Mouse (Mus musculus) liver, embryonic 13.5 days (tissue): ENCODE data around the gene Gm5767. TPM values are rescaled to one million over a fixed set of nuclear protein-coding genes. Genes with fewer than 3 reads are reported as not detected.
A peak's percentile ranks its signal among the peaks of the same experiment; 100 is the strongest.

Experiments
- ATAC-seq: fragments of 200-750 bp; cut with Nextera tagmentation; 2 replicates; pipeline ENCODE4 v1.8.0; 2017; ENCODE audit warnings: low read depth, mild to moderate bottlenecking, moderate number of reproducible peaks, moderate library complexity
- DNase-seq: peaks from one replicate; pipeline ENCODE4 v3.0.0; 2022
- H3K27ac ChIP-seq: fragments of 300-500 bp; sonication (generic); 2 replicates; pipeline ENCODE4 v1.5.1; 2015; ENCODE audit warnings: moderate library complexity, mild to moderate bottlenecking, inconsistent platforms
- H3K27me3 ChIP-seq: fragments of 300-500 bp; sonication (generic); 2 replicates; pipeline ENCODE4 v1.6.1; 2015; ENCODE audit warnings: mild to moderate bottlenecking, inconsistent platforms
- H3K36me3 ChIP-seq: fragments of 300-500 bp; sonication (generic); 2 replicates; pipeline ENCODE4 v1.6.1; 2015; ENCODE audit warnings: mild to moderate bottlenecking, inconsistent platforms
- H3K4me1 ChIP-seq: fragments of 300-500 bp; sonication (generic); replicated peaks from 2 replicates; pipeline ENCODE4 v1.6.1; 2015; ENCODE audit warnings: inconsistent platforms
- H3K4me2 ChIP-seq: fragments of 300-500 bp; sonication (generic); 2 replicates; pipeline ENCODE4 v1.6.1; 2015; ENCODE audit warnings: inconsistent platforms, mild to moderate bottlenecking, moderate library complexity
- H3K4me3 ChIP-seq: fragments of 300-500 bp; sonication (generic); replicated peaks from 2 replicates; pipeline ENCODE4 v1.5.1; 2015; ENCODE audit warnings: mild to moderate bottlenecking, inconsistent platforms
- H3K9ac ChIP-seq: fragments of 300-500 bp; sonication (generic); 2 replicates; pipeline ENCODE4 v1.6.1; 2015; ENCODE audit warnings: mild to moderate bottlenecking, inconsistent platforms
- H3K9me3 ChIP-seq: fragments of 300-500 bp; sonication (generic); replicated peaks from 2 replicates; pipeline ENCODE4 v1.6.1; 2016; ENCODE audit warnings: inconsistent platforms
- WGBS: fragments of 180-500 bp; shearing (Covaris S2); methylation state at CpG from one replicate; pipeline ENCODE4 v1.1.7; 2015; ENCODE audit not compliant: insufficient replicate concordance; 5-methylcytosine and 5-hydroxymethylcytosine counted together
- polyA plus RNA-seq: library from polyadenylated mRNA; unstranded; fragments of >200 nt; fragmentation: Nextera tagmentation; extraction: Ambion mirVana; gene quantifications from 2 replicates; pipeline ENCODE4 v1.2.1, GENCODE M21; 2015

Gm5767 gene
- polyA plus RNA-seq, 1 experiment from 2014 or later = not detected

DNA sequence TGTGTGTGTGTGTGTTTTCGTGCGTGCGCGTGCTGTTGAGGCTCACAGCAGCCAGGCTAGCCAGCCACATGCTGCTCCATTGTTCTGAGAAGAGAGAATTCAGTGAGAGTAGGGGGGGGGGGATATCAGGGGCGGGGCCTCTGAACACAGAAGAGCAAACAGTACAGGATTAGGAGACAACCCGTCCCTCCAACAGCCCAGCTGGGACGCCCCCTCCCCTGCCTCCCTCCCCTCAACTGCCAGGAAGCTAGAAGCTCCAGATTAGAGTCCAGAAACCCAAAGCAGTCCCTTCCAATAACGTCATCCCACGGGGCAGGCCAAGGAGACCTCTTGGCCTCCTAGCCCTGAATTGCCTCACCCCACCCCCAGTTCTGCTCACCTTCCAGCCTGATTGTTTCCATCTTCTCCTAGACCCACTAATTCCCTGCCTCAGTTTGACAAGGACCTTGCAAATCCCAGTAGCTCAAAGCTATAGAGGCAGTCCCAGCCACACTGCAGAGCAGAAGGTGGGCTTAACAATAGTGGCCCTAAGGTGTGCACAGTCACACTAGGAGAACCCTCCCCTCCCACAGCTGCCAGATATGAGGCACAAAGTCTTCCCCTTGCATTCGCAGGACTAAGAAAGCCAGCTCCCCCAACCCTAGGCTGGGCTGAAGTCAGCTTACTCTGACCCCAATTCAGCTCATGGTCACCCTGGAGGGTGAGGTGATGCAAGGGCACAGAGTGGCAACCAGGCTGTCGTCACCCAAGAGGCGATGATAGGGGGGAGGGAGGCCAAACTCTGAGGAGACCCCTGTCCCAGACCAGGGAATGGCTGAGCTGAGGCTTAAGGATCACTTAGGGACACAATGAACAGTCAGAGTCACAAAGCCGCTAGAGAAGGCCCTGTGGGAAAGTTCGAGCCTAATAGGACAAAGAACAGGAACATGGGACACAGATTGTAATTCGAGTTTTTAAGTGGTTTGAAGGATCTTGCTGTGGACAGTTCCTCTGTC, 10.2 kb upstream of the Gm5767 start:
- Histone ChIP-seq H3K27me3 (no peaks in the 10 kb centered on the region), H3K4me2 (peak overlapping the region; percentile 94), H3K36me3 (peaks cover 38% of the 10 kb centered on the region), H3K9ac (peak overlapping the region; percentile 92), H3K4me1 (peaks cover 90% of the 10 kb centered on the region), H3K27ac (peak overlapping the region; percentile 95), H3K4me3 (peak overlapping the region; percentile 87), H3K9me3 (no peaks in the 10 kb centered on the region)
- DNase-seq (no peak), ATAC-seq (no peak)
- 23% methylated on average over 15 of the region's 15 CpGs for WGBS

DNA sequence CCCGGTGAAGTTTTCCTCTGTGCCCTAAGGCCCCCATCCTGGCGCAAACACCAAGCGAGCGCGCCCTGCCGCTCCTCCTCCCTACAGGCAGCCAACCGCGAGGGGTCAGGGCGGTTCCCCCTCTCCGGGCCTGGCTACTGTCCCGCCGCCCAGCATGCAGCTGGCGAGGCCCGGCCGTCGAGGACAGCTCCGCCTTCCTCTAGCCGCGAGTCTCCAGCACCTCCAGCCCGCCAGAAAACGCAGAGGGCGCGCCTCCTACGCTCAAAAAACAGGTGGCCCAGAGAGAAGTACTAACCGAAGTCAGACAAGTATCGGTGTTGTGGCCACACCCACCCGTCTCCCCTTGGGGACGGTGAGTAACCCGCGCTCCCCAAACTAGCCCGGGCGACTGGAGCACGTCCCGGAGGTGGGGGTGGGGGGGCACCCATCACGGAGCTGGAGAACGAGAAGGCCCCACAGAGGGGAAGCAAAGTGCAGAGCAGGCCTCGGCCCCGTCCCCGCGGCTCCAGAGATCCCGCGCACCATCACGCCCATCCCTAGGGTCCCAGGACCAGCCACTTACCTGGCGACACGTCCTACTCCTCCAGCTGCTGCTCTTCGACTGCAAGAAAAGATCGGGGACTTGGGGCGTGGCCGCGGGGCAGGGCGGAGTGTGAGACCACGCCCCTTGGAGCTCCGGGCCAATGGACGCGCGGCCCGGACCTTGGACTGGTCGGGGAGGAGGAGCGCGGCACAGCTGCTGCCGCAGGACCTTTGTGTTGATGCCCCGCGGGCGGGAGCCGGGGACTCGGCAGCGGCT, 8.8 kb upstream of the Gm5767 start, which contains the start of gene Carhsp1:
Carhsp1 (minus strand) TSS at position 605 of the 799 bp plus-strand sequence.
- Histone ChIP-seq H3K27ac (peak within 1 kb of the TSS; percentile 95), H3K4me1 (peaks cover 90% of the 10 kb centered on the region)

DNA sequence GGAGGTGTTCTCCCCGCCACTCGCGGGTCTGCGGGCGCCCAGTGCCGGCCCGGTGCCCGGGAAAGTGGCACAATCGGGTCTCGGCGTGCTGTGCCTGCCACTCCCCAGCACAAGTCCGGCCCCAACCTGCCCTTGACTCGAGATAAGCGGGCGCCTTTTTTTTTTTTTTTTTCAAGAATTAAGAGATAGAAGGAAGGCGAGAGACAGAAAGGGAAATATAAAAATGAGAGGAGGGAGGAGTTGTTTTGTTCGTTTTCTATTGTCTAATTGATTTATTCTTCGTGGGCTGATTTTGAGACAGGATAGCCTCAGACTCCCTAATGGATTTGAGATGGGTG, 8.3 kb upstream of the Gm5767 start:
- peak overlapping the region; percentile 92 for H3K9ac ChIP-seq
- no peaks in the 10 kb centered on the region for H3K9me3 ChIP-seq
- DNase-seq = no peak
- peaks cover 20% of the 10 kb centered on the region for H3K36me3 ChIP-seq
- 0% methylated on average over 18 of the region's 18 CpGs for WGBS
- H3K4me2 ChIP-seq = peak overlapping the region; percentile 94
- H3K4me1 ChIP-seq = peaks cover 90% of the 10 kb centered on the region
- peak overlapping the region; percentile 87 for H3K4me3 ChIP-seq
- H3K27ac ChIP-seq = peak overlapping the region; percentile 95
- no peaks in the 10 kb centered on the region for H3K27me3 ChIP-seq
- ATAC-seq = no peak

More for the DNA sequence above, 8.8 kb upstream of the Gm5767 start, which contains the start of gene Carhsp1:
- H3K9ac ChIP-seq = peak within 1 kb of the TSS; percentile 92
- no peaks in the 10 kb centered on the region for H3K27me3 ChIP-seq
- peak within 1 kb of the TSS; percentile 94 for H3K4me2 ChIP-seq
- no peaks in the 10 kb centered on the region for H3K9me3 ChIP-seq
- H3K36me3 ChIP-seq = peaks cover 25% of the 10 kb centered on the region
- ATAC-seq = peak; percentile 80
- WGBS = under 1% methylated on average over 67 of the region's 67 CpGs
- H3K4me3 ChIP-seq = peak within 1 kb of the TSS; percentile 87
- DNase-seq = peak; percentile 97

DNA sequence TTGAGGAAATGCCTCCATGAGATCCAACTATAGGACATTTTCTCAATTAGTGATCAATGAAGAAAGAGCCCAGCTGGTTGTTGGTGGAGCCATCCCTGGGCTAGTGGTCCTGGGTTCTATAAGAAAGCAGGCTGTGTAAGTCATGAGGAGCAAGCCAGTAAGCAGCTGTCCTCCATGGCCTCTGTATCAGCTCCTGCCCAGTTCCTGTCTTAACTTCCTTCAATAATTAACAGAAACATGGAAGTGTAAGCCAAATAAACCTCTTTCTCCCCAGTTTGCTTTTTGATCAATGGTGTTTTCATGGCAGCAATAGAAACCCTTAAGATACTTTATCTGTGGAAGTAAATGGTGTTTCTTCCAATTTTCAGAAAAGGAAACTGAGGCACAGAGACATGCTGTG, 7.8 kb upstream of the Gm5767 start:
- Histone ChIP-seq H3K4me2 (peak overlapping the region; percentile 94), H3K27ac (peak overlapping the region; percentile 95), H3K36me3 (peaks cover 15% of the 10 kb centered on the region), H3K9ac (peak overlapping the region; percentile 92), H3K4me1 (peaks cover 90% of the 10 kb centered on the region), H3K9me3 (no peaks in the 10 kb centered on the region), H3K27me3 (no peaks in the 10 kb centered on the region), H3K4me3 (peak overlapping the region; percentile 87)
- DNase-seq (no peak), ATAC-seq (no peak)

DNA sequence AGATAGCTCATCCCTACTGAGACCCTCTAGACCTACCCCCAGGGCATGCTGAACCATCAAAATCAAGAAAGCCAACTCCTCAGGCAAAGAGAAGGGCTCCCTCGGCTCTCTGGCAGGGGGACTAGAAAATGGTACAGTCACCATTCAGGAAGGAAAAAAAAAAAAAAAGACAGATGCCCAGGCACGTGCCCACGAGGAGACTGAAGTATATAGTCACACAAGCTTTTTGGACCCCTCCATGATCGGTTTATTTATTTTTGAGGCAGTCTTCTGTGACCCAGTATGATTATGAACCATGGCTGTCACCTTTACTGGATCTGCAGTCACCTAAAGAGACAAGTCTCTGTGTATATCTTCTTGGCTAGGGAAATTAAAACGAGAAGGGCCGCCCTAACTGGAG, 7.2 kb upstream of the Gm5767 start:
- ATAC-seq (no peak), DNase-seq (no peak)
- H3K9ac ChIP-seq = peak overlapping the region; percentile 92
- no peak overlapping the region for H3K4me3 ChIP-seq
- peak overlapping the region; percentile 95 for H3K27ac ChIP-seq
- H3K4me2 ChIP-seq = peak overlapping the region; percentile 94
- no peaks in the 10 kb centered on the region for H3K9me3 ChIP-seq
- H3K36me3 ChIP-seq = peaks cover 10% of the 10 kb centered on the region
- peaks cover 90% of the 10 kb centered on the region for H3K4me1 ChIP-seq
- WGBS = 57% methylated on average over 6 of the region's 6 CpGs
- no peaks in the 10 kb centered on the region for H3K27me3 ChIP-seq

DNA sequence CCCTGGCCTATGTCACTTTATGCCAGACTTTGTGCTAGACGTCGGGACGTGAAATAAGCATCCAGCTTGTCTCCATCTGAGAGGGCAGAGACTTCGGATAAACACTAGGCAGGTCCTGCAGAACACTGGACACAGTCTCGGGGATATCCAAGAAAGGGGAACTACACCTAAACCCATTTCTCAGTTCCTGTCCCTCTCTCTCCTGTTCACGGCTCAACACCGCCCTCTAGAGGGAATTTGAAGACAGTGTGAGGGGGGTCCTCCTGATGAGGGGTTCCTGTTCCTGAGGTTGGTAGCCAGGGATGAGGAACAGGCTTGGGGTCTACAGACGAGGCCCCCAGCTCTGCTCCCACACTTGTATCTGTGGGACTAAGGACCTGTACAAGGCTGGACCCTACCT, 6.4 kb upstream of the Gm5767 start:
- peaks cover 90% of the 10 kb centered on the region for H3K4me1 ChIP-seq
- H3K9ac ChIP-seq = peak overlapping the region; percentile 92
- H3K36me3 ChIP-seq = peaks cover 2% of the 10 kb centered on the region; the same call in 1 of the 2 replicates
- peak; percentile 61 for DNase-seq
- H3K9me3 ChIP-seq = no peaks in the 10 kb centered on the region
- H3K27ac ChIP-seq = peak overlapping the region; percentile 97
- peak overlapping the region; percentile 94 for H3K4me2 ChIP-seq
- ATAC-seq = no peak
- WGBS = 0% methylated on average over 8 of the region's 8 CpGs
- 0 out of 2 replicates have a peak overlapping the region, but pooled peaks have one; percentile 8 for H3K4me3 ChIP-seq
- no peaks in the 10 kb centered on the region for H3K27me3 ChIP-seq

DNA sequence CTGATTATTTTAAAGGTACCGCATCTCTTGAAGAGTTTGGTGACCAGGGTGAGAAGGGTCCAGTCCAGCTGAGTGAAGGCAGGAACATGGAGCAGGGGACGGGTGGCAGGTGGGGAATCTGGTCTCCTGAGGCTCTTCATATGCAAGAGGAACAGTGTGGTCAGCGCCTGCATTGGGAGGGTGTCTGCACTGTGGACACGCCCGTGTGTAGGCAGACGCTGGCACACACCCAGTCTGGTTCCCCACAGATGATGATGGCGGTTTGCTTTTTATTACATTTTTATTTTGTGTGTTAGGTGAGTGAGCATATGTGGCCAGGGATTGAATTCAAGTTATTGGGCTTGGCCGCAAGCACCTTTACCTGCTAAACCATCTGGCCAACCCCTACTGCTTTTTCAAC, 5.0 kb upstream of the Gm5767 start:
- Histone ChIP-seq H3K27ac (peak overlapping the region; percentile 97), H3K4me2 (peak overlapping the region; percentile 70), H3K27me3 (no peaks in the 10 kb centered on the region), H3K4me1 (peaks cover 90% of the 10 kb centered on the region), H3K9me3 (no peaks in the 10 kb centered on the region), H3K9ac (peak overlapping the region; percentile 73), H3K4me3 (peak overlapping the region; percentile 36; the same call in 1 of the 2 replicates), H3K36me3 (no peaks in the 10 kb centered on the region)
- 36% methylated on average over 8 of the region's 8 CpGs for WGBS
- DNase-seq (peak; percentile 51), ATAC-seq (peak; percentile 44)

DNA sequence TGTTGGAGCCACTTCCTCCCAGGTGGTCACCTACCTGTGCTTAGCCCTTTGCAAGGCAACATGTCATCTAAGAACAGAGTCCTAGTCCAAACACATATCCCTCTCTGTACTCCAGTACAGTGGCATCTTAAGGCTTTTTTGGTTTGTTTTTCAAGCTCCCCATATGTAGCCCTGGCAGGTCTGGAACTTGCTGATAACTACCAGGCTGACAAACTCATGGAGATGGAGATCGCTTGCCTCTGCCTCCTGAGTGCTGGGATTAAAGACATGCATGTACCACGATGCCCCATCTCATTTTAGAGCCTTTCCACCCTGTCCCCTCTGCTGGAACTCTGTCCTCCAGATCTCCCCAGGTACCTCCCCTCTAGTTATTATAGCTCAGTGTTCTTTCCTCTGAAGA, 4.3 kb upstream of the Gm5767 start:
- ATAC-seq (peak; percentile 65), DNase-seq (peak; percentile 71)
- H3K4me1 ChIP-seq = peaks cover 88% of the 10 kb centered on the region
- peak overlapping the region; percentile 97 for H3K27ac ChIP-seq
- H3K4me3 ChIP-seq = peak overlapping the region; percentile 36
- H3K27me3 ChIP-seq = no peaks in the 10 kb centered on the region
- H3K9me3 ChIP-seq = no peaks in the 10 kb centered on the region
- H3K4me2 ChIP-seq = peak overlapping the region; percentile 70
- 9% methylated on average over 2 of the region's 2 CpGs for whole genome bisulfite sequencing
- H3K9ac ChIP-seq = peak overlapping the region; percentile 73
- H3K36me3 ChIP-seq = no peaks in the 10 kb centered on the region

DNA sequence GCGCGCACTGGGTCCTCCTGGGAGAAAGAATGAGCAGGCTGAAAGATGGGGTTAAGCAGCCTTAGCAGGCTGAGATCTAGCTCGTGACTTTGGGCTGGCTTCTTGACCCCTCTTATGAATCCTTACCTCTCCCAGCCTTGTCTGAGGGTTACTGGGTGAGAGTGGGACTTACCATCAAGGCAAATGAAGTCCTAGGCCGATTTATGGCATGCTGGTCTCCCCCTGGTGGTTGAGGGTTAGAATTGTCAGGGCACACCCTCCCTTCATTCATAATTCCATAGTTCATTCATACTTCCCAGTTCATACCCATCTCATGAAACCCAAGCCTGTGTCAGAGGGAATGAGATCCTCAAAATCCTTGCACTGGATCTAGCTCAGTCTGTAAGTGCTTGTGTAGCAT, 3.8 kb upstream of the Gm5767 start:
- peak overlapping the region; percentile 73 for H3K9ac ChIP-seq
- peak overlapping the region; percentile 97 for H3K27ac ChIP-seq
- H3K4me3 ChIP-seq = peak overlapping the region; percentile 36
- H3K36me3 ChIP-seq = no peaks in the 10 kb centered on the region
- DNase-seq = peak; percentile 55
- H3K27me3 ChIP-seq = no peaks in the 10 kb centered on the region
- H3K4me1 ChIP-seq = peaks cover 88% of the 10 kb centered on the region
- peak overlapping the region; percentile 70 for H3K4me2 ChIP-seq
- H3K9me3 ChIP-seq = no peaks in the 10 kb centered on the region
- WGBS = 49% methylated on average over 4 of the region's 4 CpGs
- ATAC-seq = no peak

DNA sequence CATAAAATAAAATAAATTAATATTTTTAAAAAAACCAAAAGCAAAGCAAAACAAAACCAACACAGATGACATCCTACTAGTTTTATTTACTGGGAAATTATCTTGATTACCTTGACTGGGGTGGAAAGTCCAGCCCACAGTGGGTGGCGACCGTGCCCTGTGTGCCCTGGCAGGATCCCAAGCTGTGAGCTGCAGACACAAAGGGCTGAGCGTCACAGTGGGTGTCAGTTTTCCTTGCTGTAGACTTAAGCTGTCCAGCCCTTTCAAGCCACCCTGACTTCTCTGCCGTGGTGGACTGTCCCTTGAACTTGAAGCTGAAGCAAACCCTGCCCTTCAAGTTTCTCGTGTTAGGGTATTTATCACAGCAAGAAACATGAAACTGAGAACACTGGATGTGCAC, 2.5 kb upstream of the Gm5767 start:
- DNase-seq (peak; percentile 35), ATAC-seq (no peak; the same call in 1 of the 2 replicates)
- peaks cover 2% of the 10 kb centered on the region; the same call in 1 of the 2 replicates for H3K36me3 ChIP-seq
- WGBS = 62% methylated on average over 5 of the region's 5 CpGs
- peak overlapping the region; percentile 39 for H3K4me2 ChIP-seq
- H3K9ac ChIP-seq = peak overlapping the region; percentile 58
- H3K27me3 ChIP-seq = no peaks in the 10 kb centered on the region
- H3K4me3 ChIP-seq = no peak overlapping the region
- H3K9me3 ChIP-seq = no peaks in the 10 kb centered on the region
- peaks cover 81% of the 10 kb centered on the region for H3K4me1 ChIP-seq
- peak overlapping the region; percentile 97 for H3K27ac ChIP-seq

DNA sequence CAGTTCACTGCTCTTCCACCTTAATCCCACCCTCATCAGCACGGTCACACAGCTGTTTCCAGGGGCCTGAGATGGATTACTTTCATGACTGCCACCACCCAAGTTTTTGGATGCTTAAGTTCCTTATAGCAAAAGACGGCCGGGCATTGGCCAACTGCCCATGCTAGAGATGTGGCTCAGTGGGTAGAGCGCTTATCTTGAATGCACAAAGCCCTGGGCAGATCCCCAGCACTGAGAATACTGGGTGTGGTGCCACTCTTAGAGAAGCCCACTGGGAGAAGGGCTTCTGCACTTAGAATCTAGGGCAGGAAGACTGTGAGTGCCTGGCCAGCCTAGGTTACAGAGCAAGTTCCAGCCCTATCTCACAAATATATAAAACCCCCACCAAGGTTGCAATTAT, 1.9 kb upstream of the Gm5767 start:
- peaks cover 8% of the 10 kb centered on the region for H3K36me3 ChIP-seq
- peak overlapping the region; percentile 58 for H3K9ac ChIP-seq
- peak overlapping the region; percentile 39 for H3K4me2 ChIP-seq
- H3K9me3 ChIP-seq = no peaks in the 10 kb centered on the region
- peak overlapping the region; percentile 97 for H3K27ac ChIP-seq
- peak; percentile 46 for DNase-seq
- H3K4me1 ChIP-seq = peaks cover 74% of the 10 kb centered on the region
- H3K4me3 ChIP-seq = no peak overlapping the region
- WGBS = 40% methylated on average over 4 of the region's 4 CpGs
- peak; percentile 49 for ATAC-seq
- no peaks in the 10 kb centered on the region for H3K27me3 ChIP-seq
